Mouse (Mus musculus): ENCODE results near the gene Pilra.

Pilra gene

GRCm38 (mm10) chr5:137823455-137824045 lies 12.5 kb downstream of the Pilra start:
- no peak for DNase-seq

DNA sequence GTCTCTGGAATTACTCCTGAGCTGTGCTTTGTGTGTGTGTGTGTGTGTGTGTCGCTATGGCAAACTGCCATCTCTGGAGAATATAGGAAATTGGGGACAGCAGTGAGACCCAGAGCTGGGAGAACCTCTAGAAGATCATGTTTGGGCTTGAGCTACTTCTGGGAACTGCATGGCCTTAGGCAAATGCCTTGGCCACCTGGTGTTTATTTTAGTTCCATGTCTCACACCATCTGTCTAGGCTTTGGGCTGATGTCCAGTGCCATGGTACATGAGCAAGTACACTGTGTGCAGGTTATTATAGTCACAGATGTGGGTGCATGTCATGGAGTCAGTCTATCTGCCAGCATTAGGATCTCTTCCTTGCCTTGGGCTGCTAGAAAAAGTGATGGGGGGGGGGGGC lies 13.5 kb downstream of the Pilra start:
- DNase-seq, result no peak

- no peak for DNase-seq
Observed at GRCm38 (mm10) chr5:137822126-137822525, 14.0 kb downstream of the Pilra start.

DNA sequence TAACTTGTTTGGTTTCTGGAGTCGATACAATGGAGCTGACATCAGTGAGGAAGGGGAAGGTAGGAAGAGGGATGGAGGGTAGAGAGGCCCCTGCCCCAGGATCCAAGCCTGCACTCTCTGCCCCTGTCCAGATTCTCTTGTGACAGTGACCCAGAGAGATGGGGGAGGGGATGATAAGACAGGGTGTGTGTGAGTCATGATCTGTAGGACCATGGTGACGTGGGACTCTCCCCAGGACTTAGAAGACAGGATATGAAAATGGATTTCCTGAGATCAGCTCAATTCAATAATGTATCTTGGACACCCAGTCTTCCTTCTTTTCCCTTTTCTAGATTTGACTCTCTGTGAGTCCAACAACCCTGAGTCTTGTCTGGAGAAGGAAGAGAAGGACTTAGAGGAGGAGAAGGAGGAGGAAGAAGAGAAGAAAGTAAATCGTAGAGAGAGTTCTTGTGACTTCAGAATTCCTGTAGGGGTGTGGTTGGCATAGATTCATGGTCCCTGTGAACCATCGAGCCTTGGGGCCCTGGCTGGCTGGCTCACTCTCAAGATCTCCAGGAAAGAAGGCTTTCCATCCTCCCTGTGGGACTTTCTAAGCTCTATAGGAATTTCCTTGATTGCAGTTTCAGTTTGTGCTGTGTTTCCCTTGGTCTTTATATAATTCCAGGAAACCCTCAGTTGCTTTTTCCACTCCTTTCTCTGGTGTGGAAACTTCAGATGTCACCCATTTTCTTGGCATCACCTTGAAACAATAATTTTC lies 18.4 kb downstream of the Pilra start:
- no peak for DNase-seq

- DNase-seq, result no peak
Observed at GRCm38 (mm10) chr5:137808316-137808715, 27.8 kb downstream of the Pilra start.

DNA sequence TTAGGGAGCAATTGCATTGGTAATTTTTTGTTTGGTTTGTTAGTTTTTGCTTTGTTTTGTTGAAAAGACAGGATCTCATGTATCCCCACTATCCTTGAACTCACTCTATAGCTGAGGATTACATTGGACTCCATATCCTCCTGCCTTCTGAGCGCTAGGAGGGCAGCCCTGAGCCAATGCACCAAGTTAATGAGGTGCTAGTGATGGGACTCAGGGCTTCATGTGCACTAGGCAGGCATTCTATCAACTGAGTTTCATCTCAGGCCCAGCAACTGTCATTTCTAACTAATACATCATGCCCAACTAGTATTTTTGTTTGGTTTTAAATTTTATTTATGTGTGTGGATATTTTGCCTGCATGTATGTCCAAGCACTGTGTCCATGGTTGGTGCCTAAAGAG lies 29.9 kb downstream of the Pilra start:
- DNase-seq, result no peak

DNA sequence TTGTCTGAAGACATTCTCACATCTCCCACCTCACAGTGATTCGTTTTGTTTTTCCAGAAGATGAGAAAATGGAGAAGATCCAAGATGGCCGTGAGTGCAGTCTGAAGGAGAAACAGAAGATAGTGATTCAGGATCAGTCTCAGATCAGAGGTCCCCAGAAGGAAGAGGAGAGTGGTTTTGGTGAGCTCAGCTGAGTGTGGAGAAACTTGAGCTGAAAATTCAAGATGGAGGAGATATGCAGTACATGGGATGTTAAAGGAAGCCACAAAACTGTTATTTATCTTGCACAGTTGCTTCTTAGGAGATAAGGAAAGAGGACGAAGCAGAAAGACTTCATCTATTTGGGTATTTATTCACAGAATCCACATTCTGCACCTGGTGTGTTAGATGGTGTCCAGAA lies 35.2 kb downstream of the Pilra start:
- DNase-seq, result no peak

GRCm38 (mm10) chr5:137796606-137797005 lies 39.5 kb downstream of the Pilra start:
- DNase-seq, result no peak

GRCm38 (mm10) chr5:137791553-137791952 lies 44.5 kb downstream of the Pilra start:
- no peak for DNase-seq

- DNase-seq, result no peak
Observed at GRCm38 (mm10) chr5:137788946-137789531, 47.0 kb downstream of the Pilra start.

GRCm38 (mm10) chr5:137788171-137788570 lies 47.9 kb downstream of the Pilra start:
- DNase-seq, result no peak

- DNase-seq, result peak; percentile 94
Observed at GRCm38 (mm10) chr5:137787151-137787928, 48.7 kb downstream of the Pilra start, which contains the start of the genes Mepce and Zcwpw1. Mepce (minus strand) TSS chr5:137787655. Zcwpw1 (plus strand) TSS chr5:137787798.

- DNase-seq, result peak; percentile 100
Observed at GRCm38 (mm10) chr5:137786109-137786942, 49.8 kb downstream of the Pilra start.

GRCm38 (mm10) chr5:137785164-137786031 lies 50.7 kb downstream of the Pilra start:
- peak; percentile 36 for DNase-seq

DNA sequence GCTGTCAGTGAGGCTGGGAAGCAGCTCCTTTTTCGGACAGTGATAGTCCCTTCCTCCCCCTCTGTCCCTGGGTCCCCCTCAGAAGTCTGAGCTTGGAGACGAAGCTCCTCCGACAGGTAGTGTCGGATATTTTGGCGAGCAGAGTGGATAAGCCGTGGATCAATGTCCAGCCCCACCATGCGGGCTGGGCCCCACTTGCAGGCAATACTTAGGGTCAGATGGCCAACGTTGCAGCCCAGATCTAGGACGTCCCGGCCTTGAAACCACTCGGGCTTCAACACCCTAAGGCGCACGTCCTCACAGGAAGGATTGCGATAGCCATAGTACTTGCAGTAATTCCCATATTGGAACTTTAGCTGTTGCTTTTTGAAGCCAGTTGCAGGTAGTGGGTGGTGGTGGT lies 51.5 kb downstream of the Pilra start:
- no peak for DNase-seq

DNA sequence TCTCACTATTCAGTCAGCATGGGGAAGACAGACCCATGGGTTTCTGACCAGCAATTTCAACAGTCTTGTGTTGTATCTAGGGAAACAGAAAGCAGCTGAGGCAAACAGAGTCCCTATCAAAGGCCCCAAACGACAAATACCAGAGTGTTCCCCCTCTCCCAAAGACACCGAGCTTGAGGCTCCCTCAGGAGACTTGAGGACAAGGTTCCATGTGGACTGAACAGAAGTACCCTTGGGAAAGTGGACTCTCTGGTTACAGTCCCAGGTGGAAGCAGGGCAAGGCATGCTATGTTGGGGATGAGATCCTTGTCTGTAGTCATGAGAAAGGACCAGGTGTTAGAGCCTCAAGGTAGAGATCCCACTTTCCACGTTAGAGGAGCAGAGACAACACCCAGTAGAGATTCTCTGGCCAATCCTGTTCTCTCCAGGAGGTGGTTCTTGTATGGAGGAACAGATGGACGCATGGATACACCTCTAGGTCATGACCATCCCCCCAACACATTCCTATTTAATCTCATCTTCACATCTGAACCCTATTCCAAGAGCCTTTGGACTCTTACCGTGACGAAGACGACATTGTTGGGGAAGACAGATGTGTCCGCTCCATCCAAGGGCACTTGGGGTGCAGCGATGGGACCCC lies 52.1 kb downstream of the Pilra start:
- DNase-seq, result no peak

GRCm38 (mm10) chr5:137782776-137783522 lies 53.1 kb downstream of the Pilra start:
- no peak for DNase-seq

DNA sequence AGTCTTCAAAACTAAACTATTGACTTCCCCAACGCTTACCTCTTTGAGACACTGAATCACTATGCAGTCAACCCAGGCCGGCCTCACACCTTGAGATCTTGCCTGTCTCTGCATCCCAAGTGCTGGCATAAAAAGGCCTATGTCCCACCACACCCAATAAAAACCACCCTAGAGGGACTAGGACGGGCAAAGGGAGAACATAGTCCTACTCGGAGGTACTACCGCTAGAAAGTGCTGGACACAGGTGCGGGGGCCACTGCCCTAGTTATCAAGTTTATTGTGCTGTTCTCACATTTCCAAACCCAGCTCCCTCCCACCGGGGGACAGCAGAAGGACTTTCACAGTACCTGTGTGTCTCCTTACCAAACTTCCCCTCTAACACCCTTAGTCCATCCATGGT lies 54.4 kb downstream of the Pilra start:
- DNase-seq, result no peak

DNA sequence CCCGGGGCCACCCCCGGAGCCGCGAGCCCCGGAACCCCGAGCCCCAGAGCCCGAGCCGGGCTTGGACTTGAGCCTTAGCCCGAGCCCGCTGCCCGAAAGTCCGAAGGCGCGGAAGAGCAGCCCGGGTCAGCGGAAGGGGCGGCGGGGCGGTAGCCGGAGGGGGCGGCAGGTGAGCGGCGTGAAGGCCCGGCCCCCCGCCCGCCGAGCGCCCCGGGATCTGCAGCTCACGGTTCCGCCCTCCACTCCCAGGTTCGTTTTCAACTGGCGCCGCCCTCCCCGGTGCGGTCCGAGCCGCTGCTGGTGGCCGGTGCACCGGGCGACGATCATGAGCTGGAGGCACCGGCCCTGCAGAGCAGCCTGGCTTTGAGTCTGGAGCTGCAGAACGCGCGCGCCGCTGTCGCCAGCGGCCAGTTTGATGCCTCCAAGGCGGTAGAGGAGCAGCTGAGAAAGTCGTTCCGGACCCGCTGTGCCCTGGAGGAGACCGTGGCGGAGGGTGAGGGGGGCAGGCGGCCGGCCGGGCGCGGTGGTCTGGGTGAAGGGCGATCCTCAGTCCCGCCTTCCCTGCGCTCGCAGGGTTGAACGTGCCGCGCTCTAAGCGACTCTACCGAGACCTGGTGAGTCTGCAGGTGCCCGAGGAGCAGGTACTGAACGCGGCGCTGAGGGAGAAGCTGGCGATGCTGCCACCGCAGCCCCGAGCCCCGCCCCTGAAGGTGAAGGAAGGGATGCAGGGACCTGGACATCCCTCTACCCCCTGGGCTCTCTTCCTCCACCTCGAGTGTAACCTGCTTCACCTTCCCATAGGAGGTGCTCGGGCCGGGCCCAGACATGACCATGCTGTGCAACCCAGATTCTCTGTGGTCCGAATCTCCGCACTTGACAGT lies 56.8 kb downstream of the Pilra start:
- DNase-seq, result peak; percentile 39

All from lung, postnatal 36 days (tissue).